Mouse (Mus musculus) cerebellum, adult 2 months (tissue): Measurements from ENCODE around the gene Wbp1l. TPM values are rescaled to one million over a fixed set of nuclear protein-coding genes. Genes with fewer than 3 reads are reported as not detected.
A peak's percentile ranks its signal among the peaks of the same experiment; 100 is the strongest.

Source experiments
- DNase-seq, 2 experiments: peaks; one replicate each; pipeline ENCODE4 v3.0.0; 2021
- H3K27ac ChIP-seq: fragments of 200-500 bp; 2 replicates; pipeline ENCODE4 v1.5.1; 2012; ENCODE audit warnings: low read length, control low read depth, inconsistent platforms; ENCODE audit not compliant: insufficient read depth
- H3K27me3 ChIP-seq: fragments of 200-500 bp; 2 replicates; pipeline ENCODE4 v1.6.1; 2012; ENCODE audit warnings: inconsistent platforms, mild to moderate bottlenecking, low read length, moderate library complexity; ENCODE audit not compliant: control insufficient read depth, insufficient read depth
- H3K4me1 ChIP-seq: fragments of 200-500 bp; 2 replicates; pipeline ENCODE4 v1.6.1; 2011; ENCODE audit warnings: low read length; ENCODE audit not compliant: control insufficient read depth, insufficient read depth
- H3K4me3 ChIP-seq: fragments of 200-500 bp; replicated peaks from 2 replicates; pipeline ENCODE3; 2011; ENCODE audit warnings: mild to moderate bottlenecking, low read depth, low read length, control low read depth; ENCODE audit not compliant: insufficient read depth
- CTCF ChIP-seq: fragments of 200-500 bp; IDR thresholded peaks from 2 replicates; pipeline ENCODE4 v1.5.1; 2011; ENCODE audit warnings: low read depth, mild to moderate bottlenecking, control low read depth, low read length, moderate library complexity, borderline replicate concordance; ENCODE audit not compliant: insufficient read depth
- POLR2A ChIP-seq: fragments of 200-500 bp; IDR thresholded peaks from 2 replicates; pipeline ENCODE4 v1.6.1; 2011; ENCODE audit warnings: low read length, control low read depth, borderline replicate concordance; ENCODE audit not compliant: insufficient read depth
- WGBS: fragments of 180-500 bp; shearing (Covaris S2); methylation state at CpG from one replicate; pipeline ENCODE4 v1.1.7; 2018; 5-methylcytosine and 5-hydroxymethylcytosine counted together
- polyA plus RNA-seq: library from polyadenylated mRNA; depleted of rRNA; stranded (reverse); fragments of >200 nt; gene quantifications from 2 replicates; pipeline ENCODE4 v1.2.3, GENCODE M21; 2012

The Wbp1l gene
- polyA plus RNA-seq, 1 experiment: 28.3 TPM

DNA sequence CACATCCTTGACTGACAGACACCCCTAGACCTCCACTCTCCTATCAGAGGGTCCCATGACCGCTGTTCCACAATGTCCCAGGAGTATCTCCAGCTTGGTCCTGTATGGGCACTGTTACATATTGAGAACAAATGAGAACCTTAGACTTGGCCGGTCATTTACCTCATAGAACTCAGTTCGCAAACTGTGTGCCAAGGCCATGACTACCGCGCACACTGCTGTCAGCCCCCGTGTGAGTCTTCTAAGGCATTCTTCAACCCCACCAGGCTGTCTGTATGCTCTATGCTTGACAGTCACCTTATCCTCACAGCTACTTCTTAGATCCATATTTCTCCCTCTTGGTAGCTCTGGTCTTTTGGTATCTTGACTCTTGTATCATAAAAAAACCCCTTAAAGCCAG lies 20.6 kb downstream of the Wbp1l start:
- 88% methylated on average over 6 of the region's 6 CpGs for WGBS
- peaks cover 42% of the 10 kb centered on the region for H3K4me1 ChIP-seq
- DNase-seq: no peak
- H3K27me3 ChIP-seq: no peaks in the 10 kb centered on the region
- no peak overlapping the region for H3K27ac ChIP-seq
- TF ChIP-seq POLR2A: no peak
- TF ChIP-seq CTCF: no peak
- no peak overlapping the region for H3K4me3 ChIP-seq

DNA sequence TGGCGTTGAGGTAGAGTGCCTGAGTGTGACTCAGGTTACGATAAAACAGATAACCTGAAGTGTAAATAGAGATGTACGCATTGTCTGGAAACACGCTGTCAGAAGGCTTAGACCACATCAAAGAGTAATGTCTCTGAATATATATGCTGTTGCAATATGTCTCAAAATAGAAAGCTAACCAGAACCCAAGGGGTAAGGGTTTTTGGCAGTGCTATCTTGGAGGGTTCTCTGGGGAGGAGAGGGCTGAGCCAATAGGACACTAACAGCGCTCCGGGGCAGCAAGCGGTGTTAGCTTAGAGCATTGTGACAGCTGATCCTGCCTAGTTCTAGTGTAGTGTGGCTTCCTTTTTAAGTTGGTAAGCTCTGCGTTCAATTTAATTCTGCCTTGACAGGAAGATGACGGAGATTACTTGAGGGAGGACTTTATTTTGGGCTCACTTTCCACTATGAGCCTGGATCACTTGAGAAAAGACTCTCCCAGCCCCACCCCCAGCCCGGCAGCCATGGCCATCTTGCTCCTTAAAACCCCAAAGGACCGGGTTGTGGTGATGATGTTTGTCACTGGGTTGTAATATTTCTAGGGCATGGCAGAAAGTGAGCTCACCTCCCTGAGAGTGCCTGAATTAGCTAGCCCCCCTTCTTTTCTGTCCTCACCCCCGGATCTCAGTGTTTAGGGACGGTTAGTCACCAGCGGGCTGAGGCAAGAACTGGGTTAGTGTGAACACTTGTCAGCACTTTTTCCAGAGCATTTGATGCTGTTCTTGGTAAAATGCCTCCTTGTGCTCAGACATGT lies 21.3 kb downstream of the Wbp1l start:
- H3K27ac ChIP-seq: no peak overlapping the region
- TF ChIP-seq CTCF (no peak), POLR2A (no peak)
- DNase-seq: no peak
- no peaks in the 10 kb centered on the region for H3K27me3 ChIP-seq
- H3K4me1 ChIP-seq: peaks cover 43% of the 10 kb centered on the region
- WGBS: 84% methylated on average over 14 of the region's 14 CpGs
- H3K4me3 ChIP-seq: no peak overlapping the region

DNA sequence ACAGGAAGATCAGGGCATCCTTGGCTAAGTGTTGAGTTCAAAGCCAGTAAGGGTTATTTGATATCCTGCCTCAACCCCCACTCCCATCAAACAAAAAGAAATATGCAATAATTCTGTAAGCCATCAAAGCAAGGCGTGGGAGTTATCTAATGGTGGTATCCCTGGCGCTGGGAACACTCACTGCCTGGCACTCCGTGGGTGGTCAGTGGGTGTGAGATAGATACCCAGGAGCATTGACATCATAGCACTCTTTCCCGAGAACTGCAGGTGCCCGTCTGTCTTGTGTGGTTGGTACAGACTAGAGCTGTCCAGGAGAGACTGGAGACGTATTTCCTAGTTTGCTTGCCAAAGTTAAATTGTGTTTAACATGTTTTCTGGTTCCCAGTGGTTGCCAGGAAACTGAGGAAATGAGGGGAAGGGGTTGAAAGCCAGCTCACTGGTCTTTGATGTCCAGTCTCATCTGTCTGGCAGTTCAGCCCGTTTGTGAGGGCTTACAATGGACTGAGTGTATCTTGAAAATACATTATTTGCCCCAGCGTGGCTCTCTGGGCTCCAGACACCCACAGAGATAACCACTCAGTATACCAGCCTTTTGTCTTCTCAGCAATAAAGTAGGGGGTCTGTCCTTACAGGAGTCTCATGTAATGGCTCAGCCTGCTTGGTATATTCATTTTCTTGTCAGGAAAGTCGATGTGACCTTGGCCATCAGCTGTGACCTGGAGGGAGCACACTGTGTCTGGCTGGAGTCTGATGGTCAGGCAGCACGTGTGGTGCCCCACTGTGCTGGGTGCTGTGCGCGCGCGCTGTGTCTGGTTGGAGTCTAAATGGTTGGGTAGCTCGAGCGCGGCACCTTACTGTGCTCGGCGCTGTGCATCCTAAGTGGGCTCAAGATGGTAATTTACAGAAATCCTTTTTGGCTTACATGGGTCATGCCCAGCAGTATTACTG lies 22.6 kb downstream of the Wbp1l start:
- no peaks in the 10 kb centered on the region for H3K27me3 ChIP-seq
- 56% methylated on average over 19 of the region's 19 CpGs for WGBS
- H3K4me1 ChIP-seq: peaks cover 43% of the 10 kb centered on the region
- no peak overlapping the region for H3K4me3 ChIP-seq
- H3K27ac ChIP-seq: no peak overlapping the region
- TF ChIP-seq POLR2A (no peak), CTCF (no peak)
- DNase-seq: no peak

DNA sequence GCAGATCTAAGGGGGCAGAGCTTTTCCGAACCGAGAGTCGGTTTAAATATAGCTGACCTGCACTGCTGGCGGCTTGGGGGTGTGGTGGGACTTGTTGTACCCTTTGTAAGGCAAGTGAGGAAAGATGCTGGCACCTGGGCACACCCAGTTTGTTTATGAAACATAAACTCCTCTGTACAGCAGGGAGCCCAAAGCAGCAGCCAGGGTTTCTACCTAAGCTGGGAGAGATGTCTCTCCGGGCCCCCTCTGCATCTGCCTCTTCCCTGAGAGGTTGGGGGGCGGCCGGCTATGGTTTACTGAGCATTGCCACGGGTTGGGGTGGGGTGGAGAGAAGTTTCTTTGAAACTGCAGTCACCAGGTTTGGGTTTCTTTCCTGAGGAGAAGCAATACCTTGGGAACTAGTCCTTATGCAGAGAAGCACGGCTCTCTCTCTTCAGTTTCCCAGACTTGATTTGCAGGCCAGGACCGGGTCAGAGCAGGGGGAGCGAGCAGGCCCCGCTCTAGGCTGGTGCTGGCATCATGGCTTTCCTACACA lies 23.8 kb downstream of the Wbp1l start:
- WGBS: 63% methylated on average over 12 of the region's 12 CpGs
- TF ChIP-seq CTCF (no peak), POLR2A (no peak)
- peaks cover 43% of the 10 kb centered on the region for H3K4me1 ChIP-seq
- H3K27ac ChIP-seq: no peak overlapping the region
- no peaks in the 10 kb centered on the region for H3K27me3 ChIP-seq
- no peak overlapping the region for H3K4me3 ChIP-seq
- DNase-seq: no peak

DNA sequence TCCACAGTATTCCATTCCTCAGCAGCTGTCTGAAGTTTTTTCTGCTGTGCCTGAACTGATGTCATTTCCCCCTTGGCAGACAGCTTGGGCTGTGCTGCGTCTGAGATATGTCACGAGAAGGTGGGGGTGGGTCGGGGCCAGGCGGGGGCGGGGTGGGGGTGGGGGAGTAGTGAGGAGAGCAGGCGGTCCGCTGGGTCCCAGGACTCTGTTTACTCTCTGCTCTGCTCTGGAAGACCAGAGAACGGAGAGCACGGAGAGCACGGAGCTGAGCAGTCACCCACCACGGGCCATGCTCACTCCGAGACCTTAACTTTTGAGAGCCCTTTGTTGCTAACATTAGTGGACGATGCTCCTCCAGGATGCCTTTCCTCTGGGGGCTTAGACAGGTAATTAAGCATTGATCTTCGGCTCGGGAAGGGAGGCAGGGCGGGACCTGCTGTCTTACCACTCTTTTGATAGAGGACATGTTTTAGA lies 24.3 kb downstream of the Wbp1l start:
- Histone ChIP-seq H3K4me3 (no peak overlapping the region), H3K27ac (no peak overlapping the region), H3K4me1 (peaks cover 39% of the 10 kb centered on the region), H3K27me3 (no peaks in the 10 kb centered on the region)
- TF ChIP-seq POLR2A (no peak), CTCF (no peak)
- 50% methylated on average over 16 of the region's 16 CpGs for WGBS
- no peak for DNase-seq

DNA sequence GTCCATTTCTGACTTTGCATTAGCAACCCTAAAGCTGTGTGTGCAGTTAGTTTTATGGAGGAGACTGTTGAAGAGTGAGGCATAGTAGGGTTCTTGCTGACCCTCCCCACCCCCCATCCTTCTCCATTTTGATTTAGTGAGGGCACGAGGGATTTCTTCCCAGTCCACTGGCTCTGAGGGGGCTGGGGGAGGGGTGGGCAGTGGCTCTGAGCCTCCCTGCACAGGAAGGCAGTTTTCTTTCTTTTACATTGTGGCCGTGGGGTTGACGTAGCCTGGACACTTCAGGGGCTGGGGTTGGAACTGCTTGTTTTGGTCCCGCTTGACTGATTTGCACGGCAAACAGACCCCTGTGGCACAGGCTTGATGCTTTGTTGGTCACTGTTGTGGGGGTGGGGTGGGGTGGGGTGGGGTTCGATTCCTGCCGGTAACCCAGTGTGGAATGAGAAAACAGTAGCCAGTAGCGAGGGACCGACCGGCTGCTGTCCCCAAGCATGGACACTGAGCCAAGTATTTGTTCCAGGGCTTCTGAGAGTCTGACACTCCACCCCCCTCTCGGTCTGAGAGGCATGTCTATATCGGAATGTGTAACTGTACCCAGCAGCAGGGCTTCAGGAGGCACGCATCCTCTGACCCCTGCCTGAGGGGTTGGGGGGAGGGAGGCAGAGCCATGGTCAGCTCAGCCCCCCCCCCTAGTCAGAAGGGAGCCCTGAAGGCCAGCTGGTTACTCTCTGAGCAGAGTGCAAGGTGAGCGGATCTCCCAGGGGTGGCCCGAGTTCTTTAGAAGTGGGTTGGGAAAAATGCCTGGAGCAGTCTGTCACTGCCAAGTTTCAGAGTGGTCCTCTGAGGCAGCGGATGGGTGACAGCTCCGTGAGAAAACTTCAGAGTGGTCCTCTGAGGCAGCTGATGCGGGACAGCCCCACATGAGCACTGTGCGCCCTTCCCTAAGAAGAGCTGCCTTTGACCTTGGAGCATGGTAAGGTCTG lies 25.2 kb downstream of the Wbp1l start:
- Histone ChIP-seq H3K27me3 (no peaks in the 10 kb centered on the region), H3K27ac (no peak overlapping the region), H3K4me1 (peaks cover 31% of the 10 kb centered on the region), H3K4me3 (no peak overlapping the region)
- 18% methylated on average over 19 of the region's 19 CpGs for whole genome bisulfite sequencing
- peak in 1 of 2 experiments; percentile 53 for DNase-seq
- no peak for TF ChIP-seq CTCF
- no peak for TF ChIP-seq POLR2A

DNA sequence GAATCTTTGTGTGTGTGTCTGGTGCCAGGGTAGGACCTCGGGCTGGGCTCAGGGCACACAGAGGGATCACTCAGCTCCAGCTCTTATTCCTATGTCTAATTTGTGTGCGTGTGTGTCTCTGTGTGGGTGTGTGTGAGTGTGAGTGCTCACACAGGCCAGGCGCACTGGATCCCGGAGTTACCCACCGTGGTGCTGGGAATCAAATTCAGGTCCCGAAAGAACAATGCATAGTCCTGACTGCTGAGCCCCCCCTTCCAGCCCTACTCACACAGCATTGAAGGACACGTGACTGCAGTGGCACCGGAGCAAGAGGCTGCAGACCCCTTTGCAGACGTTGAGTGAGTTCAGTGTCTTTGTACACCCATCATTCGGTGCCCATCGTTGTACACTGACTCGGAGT lies 26.1 kb downstream of the Wbp1l start:
- H3K27ac ChIP-seq: no peak overlapping the region
- DNase-seq: no peak
- no peaks in the 10 kb centered on the region for H3K27me3 ChIP-seq
- H3K4me3 ChIP-seq: no peak overlapping the region
- H3K4me1 ChIP-seq: peaks cover 26% of the 10 kb centered on the region
- TF ChIP-seq POLR2A: no peak
- no peak for TF ChIP-seq CTCF
- 96% methylated on average over 12 of the region's 12 CpGs for WGBS

DNA sequence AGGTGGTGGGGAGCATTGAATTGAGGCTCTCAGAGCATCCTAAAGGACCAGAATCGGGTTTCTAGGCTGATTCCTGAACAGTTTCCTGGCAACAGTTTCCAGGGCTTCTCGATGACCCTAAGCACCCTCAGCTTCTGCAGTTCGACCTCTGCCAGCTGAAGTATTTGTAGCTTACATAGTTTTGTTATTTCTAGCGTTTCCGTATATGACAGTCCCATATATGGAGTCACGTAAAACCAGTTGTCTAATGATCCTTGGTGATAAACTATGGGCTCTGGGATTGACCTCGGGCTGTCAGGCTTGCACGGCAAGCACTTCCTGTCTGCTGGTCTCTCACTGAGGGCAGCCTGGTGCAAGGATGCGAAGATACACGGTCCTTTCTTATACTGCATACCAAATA lies 26.6 kb downstream of the Wbp1l start:
- TF ChIP-seq CTCF (no peak), POLR2A (no peak)
- 80% methylated on average over 10 of the region's 10 CpGs for WGBS
- Histone ChIP-seq H3K4me3 (no peak overlapping the region), H3K27me3 (no peaks in the 10 kb centered on the region), H3K27ac (no peak overlapping the region), H3K4me1 (peaks cover 24% of the 10 kb centered on the region)
- no peak for DNase-seq
